Mouse (Mus musculus) stomach, postnatal 0 days (tissue): ENCODE measurements around the gene Fads6. TPM values are rescaled to one million over a fixed set of nuclear protein-coding genes. Genes with fewer than 3 reads are reported as not detected.

Experiments
- ATAC-seq: fragments of 200-750 bp; cut with Nextera tagmentation; 2 replicates; pipeline ENCODE4 v1.8.0; 2017; ENCODE audit not compliant: low FRiP score, low TSS enrichment
- DNase-seq: peaks from one replicate; pipeline ENCODE4 v3.0.0-alpha.2; 2016; ENCODE audit warnings: low spot score
- H3K27ac ChIP-seq: fragments of 300-500 bp; sonication (generic); replicated peaks from 2 replicates; pipeline ENCODE4 v1.5.1; 2014; ENCODE audit warnings: mild to moderate bottlenecking, control low read depth
- H3K27me3 ChIP-seq: fragments of 300-500 bp; sonication (generic); 2 replicates; pipeline ENCODE4 v1.6.1; 2014; ENCODE audit warnings: low read length; ENCODE audit not compliant: control insufficient read depth, insufficient read depth
- H3K36me3 ChIP-seq: fragments of 300-500 bp; sonication (generic); 2 replicates; pipeline ENCODE4 v1.6.1; 2014; ENCODE audit warnings: low read length, mixed read lengths; ENCODE audit not compliant: control insufficient read depth, insufficient read depth
- H3K4me1 ChIP-seq: fragments of 300-500 bp; sonication (generic); replicated peaks from 2 replicates; pipeline ENCODE4 v1.6.1; 2014; ENCODE audit warnings: antibody characterized with exemption; ENCODE audit not compliant: control insufficient read depth, insufficient read depth
- H3K4me2 ChIP-seq: fragments of 300-500 bp; sonication (generic); replicated peaks from 2 replicates; pipeline ENCODE4 v1.6.1; 2014; ENCODE audit warnings: low read depth, mild to moderate bottlenecking, control low read depth, moderate library complexity
- H3K4me3 ChIP-seq: fragments of 300-500 bp; sonication (generic); 2 replicates; pipeline ENCODE4 v1.5.1; 2014; ENCODE audit warnings: low read depth, low read length, control low read depth
- H3K9ac ChIP-seq: fragments of 300-500 bp; sonication (generic); 2 replicates; pipeline ENCODE4 v1.6.1; 2014; ENCODE audit warnings: mild to moderate bottlenecking, low read length, control low read depth, mixed read lengths
- H3K9me3 ChIP-seq: fragments of 300-500 bp; sonication (generic); 2 replicates; pipeline ENCODE4 v1.6.1; 2016; ENCODE audit warnings: low read length; ENCODE audit not compliant: control insufficient read depth
- CTCF ChIP-seq: IDR thresholded peaks from 2 replicates; pipeline ENCODE4 v1.5.1; 2016; ENCODE audit warnings: antibody characterized with exemption, low read depth, mild to moderate bottlenecking, moderate library complexity
- EP300 ChIP-seq: optimal IDR thresholded peaks from 2 replicates; pipeline ENCODE3; 2016; ENCODE audit warnings: antibody characterized with exemption
- WGBS: fragments of 180-500 bp; shearing (Covaris S2); extraction: QIAGEN DNeasy Blood & Tissue Kit; methylation state at CpG from one replicate; pipeline ENCODE4 v1.1.7; 2014; 5-methylcytosine and 5-hydroxymethylcytosine counted together
- polyA plus RNA-seq: library from polyadenylated mRNA; unstranded; fragments of >200 nt; fragmentation: Nextera tagmentation; extraction: Ambion mirVana; gene quantifications from 2 replicates; pipeline ENCODE4 v1.2.1, GENCODE M21; 2015

Fads6 gene
- polyA plus RNA-seq, 1 experiment from 2014 or later, result 1.3 TPM

DNA sequence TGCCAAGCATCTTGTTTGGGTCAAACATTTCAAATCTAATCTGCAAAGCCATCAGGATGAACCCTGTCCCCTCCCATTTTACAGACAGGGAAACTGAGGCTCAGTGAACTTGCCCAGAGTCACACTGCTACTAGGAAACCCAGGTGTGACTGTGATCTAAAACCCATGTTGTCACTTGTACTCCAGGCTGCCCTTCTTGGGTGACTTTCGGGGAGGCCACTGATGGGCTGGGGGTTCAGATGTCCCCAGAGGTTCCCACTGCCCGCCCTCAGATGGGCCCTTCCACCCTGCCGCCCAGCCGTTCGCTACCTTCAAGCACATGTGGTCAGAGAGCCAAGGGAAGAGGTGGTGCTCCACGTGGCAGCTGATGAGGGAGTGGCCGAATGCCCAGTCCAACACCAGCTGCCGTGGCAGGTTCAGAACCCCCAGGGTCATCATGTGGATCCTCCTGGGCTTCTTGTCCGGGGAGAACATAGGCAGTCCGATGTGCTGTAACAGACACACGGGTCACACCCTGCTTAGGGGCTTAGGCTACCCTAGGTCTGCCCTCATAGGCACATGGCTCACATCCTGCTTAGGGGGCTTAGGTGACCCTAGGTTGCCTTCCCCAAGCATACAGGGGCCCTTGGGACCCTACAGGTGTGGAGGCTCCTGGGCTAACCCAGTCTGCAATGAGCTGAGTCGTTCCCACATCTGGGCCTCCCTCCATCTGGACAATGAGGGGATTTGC lies 13.4 kb downstream of the Fads6 start:
- Histone ChIP-seq H3K4me3 (no peak overlapping the region), H3K9ac (no peak overlapping the region), H3K27me3 (no peaks in the 10 kb centered on the region), H3K4me2 (no peak overlapping the region), H3K4me1 (no peaks in the 10 kb centered on the region), H3K27ac (no peak overlapping the region), H3K36me3 (no peaks in the 10 kb centered on the region), H3K9me3 (no peaks in the 10 kb centered on the region)
- no peak for TF ChIP-seq EP300
- no peak for TF ChIP-seq CTCF
- ATAC-seq (no peak), DNase-seq (no peak)
- WGBS, result 86% methylated on average over 12 of the region's 12 CpGs

DNA sequence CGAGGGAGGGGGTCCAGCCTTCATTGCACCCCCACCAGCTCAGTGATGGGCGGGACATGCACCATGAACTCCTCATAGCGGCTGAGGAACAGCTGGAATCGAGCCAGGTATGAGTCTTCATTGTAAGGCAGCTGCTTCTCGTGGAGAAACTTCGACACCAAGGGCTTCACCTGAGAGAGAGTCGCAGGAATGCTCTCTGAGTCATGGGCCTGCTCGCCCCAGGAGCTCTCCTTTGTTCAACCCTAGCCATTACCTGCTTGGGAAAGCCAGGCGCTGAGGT lies 14.0 kb downstream of the Fads6 start:
- no peak for ATAC-seq

DNA sequence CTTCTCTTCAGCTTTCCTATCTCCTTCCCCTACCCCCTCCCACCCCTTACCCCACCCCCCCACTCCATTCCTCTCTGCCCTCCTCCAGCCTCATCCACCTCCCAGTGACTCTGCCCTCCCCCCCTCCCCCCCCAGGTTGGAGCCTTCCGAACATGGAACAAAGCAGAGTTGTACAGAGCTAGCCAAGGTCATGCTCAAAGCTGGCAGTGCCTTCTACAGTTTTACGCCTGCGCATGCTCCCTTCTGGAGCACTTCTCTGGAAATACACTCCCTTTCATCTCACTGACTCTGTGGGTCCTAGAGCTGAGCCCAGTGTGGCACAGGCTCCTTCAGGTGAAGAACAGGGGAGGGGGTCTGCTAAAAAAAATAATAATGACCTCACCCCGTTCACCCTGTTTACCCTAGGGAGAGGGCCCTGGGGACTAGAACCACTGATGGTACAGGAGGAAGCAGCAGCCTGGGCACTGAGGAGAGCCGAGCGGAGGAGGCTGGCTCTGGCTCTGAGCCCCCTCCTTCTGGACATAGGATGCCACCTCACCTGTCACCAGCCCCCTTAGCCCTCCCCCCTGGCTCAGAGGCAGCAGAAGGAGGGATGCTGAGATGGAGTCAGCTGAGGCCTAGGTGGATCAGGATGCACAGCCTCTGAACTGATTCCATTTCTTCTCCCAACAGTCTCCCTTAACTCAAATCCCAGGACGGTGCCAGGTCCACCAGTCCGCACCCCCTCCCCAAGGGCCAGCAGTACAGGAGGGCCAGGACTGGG lies 14.6 kb downstream of the Fads6 start:
- WGBS, result 75% methylated on average over 8 of the region's 8 CpGs
- no peak overlapping the region for H3K4me2 ChIP-seq
- H3K4me1 ChIP-seq, result peaks cover under 1% of the 10 kb centered on the region; the same call in 1 of the 2 replicates
- TF ChIP-seq CTCF, result no peak
- TF ChIP-seq EP300, result no peak
- H3K9me3 ChIP-seq, result no peaks in the 10 kb centered on the region
- no peaks in the 10 kb centered on the region for H3K36me3 ChIP-seq
- 0 out of 2 replicates have a peak, but pooled peaks have one; percentile 14 for ATAC-seq
- DNase-seq, result no peak
- H3K27ac ChIP-seq, result no peak overlapping the region
- no peak overlapping the region for H3K4me3 ChIP-seq
- no peaks in the 10 kb centered on the region for H3K27me3 ChIP-seq
- no peak overlapping the region; the same call in 1 of the 2 replicates for H3K9ac ChIP-seq

More for the DNA sequence above, 14.0 kb downstream of the Fads6 start:
- Histone ChIP-seq H3K4me3 (no peak overlapping the region), H3K4me2 (no peak overlapping the region), H3K4me1 (no peaks in the 10 kb centered on the region), H3K9ac (no peak overlapping the region), H3K9me3 (no peaks in the 10 kb centered on the region), H3K27ac (no peak overlapping the region), H3K27me3 (no peaks in the 10 kb centered on the region), H3K36me3 (no peaks in the 10 kb centered on the region)
- 69% methylated on average over 9 of the region's 9 CpGs for WGBS
- no peak for TF ChIP-seq CTCF
- no peak for TF ChIP-seq EP300
- DNase-seq, result no peak

DNA sequence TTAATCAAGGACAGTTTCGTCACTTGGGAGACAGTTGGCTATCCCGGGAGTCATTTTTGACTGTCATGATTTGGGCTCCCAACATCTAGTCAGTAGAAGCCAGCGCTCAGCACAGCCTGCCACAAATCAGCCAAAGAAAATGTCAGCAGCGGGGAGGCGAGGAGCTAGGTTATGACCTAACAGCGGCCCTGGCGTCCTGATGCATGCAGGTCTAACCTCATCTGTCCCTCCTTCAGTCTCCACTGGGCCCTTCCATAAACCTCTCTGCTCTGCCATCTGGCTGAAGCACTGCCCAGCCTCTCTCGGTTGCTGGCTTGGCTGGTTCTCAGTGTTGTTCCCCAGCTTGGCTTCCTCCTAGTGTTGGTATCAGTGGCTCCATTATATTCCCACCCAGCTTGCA lies 15.2 kb downstream of the Fads6 start:
- Histone ChIP-seq H3K36me3 (no peaks in the 10 kb centered on the region), H3K4me1 (peaks cover 3% of the 10 kb centered on the region; the same call in 1 of the 2 replicates), H3K9ac (no peak overlapping the region), H3K27me3 (no peaks in the 10 kb centered on the region), H3K4me2 (no peak overlapping the region), H3K4me3 (no peak overlapping the region), H3K9me3 (no peaks in the 10 kb centered on the region), H3K27ac (no peak overlapping the region; the same call in 1 of the 2 replicates)
- 72% methylated on average over 8 of the region's 8 CpGs for WGBS
- ATAC-seq (no peak), DNase-seq (no peak)
- TF ChIP-seq CTCF, result no peak
- no peak for TF ChIP-seq EP300

DNA sequence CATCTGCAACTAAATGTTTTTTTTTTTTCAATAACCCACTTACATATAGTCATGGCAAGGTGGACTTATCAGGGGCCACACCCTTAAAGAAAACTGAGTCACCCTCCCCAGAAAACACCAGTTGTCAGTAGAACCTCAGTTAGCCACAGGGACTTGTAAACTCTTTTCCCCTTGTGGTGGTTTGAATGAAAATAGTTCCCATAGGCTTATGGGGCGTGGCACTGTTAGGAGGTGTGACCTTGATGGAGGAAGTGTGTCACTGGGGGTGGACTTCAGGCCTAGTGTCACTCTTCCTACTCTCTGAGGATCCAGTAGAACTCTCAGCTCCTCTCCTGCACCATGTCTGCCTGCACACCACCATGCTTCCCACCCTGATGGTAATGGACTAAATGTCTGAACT lies 17.7 kb downstream of the Fads6 start:
- Histone ChIP-seq H3K4me2 (no peak overlapping the region), H3K4me1 (peaks cover 3% of the 10 kb centered on the region; the same call in 1 of the 2 replicates), H3K9ac (no peak overlapping the region), H3K27ac (no peak overlapping the region), H3K36me3 (no peaks in the 10 kb centered on the region), H3K4me3 (no peak overlapping the region), H3K27me3 (no peaks in the 10 kb centered on the region), H3K9me3 (no peaks in the 10 kb centered on the region)
- DNase-seq (peak; percentile 52), ATAC-seq (no peak)
- TF ChIP-seq CTCF (peak; percentile 28), EP300 (no peak)
- 65% methylated on average over 1 of the region's 1 CpGs for WGBS

DNA sequence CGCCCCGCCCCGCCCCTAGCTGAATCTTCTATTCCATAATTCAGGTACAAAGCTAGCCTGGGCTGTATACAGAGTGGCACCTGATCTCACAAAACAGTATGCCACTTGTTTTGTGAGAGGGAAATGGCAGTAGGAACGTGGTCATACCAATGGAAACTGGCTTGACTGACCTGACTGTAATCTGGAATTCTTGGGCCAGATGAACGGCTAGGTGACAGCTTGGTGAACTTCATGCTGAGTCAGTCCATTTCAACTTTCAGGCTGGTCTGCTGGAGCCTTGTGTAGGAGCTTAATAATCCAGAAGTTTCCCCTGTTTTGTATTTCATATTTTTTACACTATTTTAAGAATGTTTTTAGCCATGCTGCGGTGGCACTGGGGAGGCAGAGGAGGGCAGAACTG lies 19.3 kb downstream of the Fads6 start:
- peaks cover 3% of the 10 kb centered on the region; the same call in 1 of the 2 replicates for H3K4me1 ChIP-seq
- no peak overlapping the region for H3K4me3 ChIP-seq
- H3K9me3 ChIP-seq, result no peaks in the 10 kb centered on the region
- no peaks in the 10 kb centered on the region for H3K36me3 ChIP-seq
- 62% methylated on average over 6 of the region's 6 CpGs for WGBS
- TF ChIP-seq EP300, result no peak
- no peak for TF ChIP-seq CTCF
- DNase-seq (no peak), ATAC-seq (no peak)
- no peak overlapping the region for H3K9ac ChIP-seq
- no peaks in the 10 kb centered on the region for H3K27me3 ChIP-seq
- no peak overlapping the region for H3K27ac ChIP-seq
- no peak overlapping the region for H3K4me2 ChIP-seq
